Mouse (Mus musculus): Measurements from ENCODE around the gene A4galt. TPM values are rescaled to one million over a fixed set of nuclear protein-coding genes. Genes with fewer than 3 reads are reported as not detected.

A4galt gene
- total RNA-seq, 1 experiment, result 22.7 TPM

DNA sequence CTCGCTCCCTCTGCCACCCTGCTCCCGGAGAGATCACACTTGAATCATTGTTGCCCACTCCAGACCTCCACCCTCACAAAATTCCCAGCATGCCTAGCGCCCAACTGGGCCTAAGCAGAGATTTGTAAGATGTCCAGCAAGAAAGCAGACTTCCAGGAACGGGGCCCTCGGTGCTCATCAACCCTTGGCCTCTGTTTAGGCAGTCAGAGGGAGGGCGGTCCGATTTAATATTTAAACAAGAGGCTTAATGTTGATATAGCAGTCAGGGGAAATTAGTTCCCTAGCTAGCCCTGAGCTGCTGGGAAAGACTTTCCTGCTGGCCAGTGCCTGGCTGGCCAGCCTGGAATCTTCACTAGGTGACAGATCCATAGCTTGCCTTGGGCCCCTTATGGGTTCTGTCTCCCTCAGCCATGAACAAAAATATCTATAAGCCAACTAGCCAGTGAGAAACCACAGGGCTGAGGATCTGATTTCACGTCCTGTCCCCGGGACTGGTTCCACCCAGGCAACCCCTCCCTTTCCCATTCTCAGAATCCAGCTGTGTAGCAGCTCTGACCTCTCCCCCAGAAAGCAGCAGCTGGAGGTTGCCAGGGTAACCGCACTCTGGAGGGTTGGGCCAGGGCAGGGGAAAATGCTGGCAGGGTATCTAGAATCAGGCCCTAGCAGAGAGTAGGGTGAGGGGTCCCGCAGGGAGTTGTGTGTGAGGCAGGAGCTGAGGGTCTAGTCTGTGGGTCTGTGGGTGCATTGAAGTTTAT is 28.2 kb downstream of the A4galt start:
- H3K4me3 ChIP-seq (ENCODE audit: insufficient read depth in 1 of 2, low read depth in 1 of 2, low read length in 2 of 2, poor library complexity in 1 of 2, severe bottlenecking in 1 of 2), result no peak overlapping the region
- H3K9ac ChIP-seq (ENCODE audit: insufficient read depth, low read depth, low read length, poor library complexity, severe bottlenecking), result no peak overlapping the region
- no peak overlapping the region for H3K27ac ChIP-seq (ENCODE audit: insufficient read depth, low read depth, low read length, poor library complexity, severe bottlenecking)
- H3K4me1 ChIP-seq (ENCODE audit: control insufficient read depth in 2 of 2, insufficient read depth in 2 of 2, low read length in 2 of 2, poor library complexity in 1 of 2), result peaks cover 0 to 15% of the 10 kb centered on the region in 2 experiments; a peak in 2 of 4 replicates
- no peak for DNase-seq (ENCODE audit: low read depth, low spot score)
- TF ChIP-seq HCFC1 (IDR thresholded peaks at IDR 0.05; ENCODE audit: borderline replicate concordance, insufficient read depth, low read length), result no peak
- no peak for TF ChIP-seq MAFK (IDR thresholded peaks at IDR 0.05; ENCODE audit: insufficient read depth, low read depth, low read length)
- TF ChIP-seq ZC3H11A (IDR thresholded peaks at IDR 0.05; ENCODE audit: borderline replicate concordance, low read depth, low read length), result no peak
- no peak for TF ChIP-seq ZNF384 (IDR thresholded peaks at IDR 0.05; ENCODE audit: low read depth, low read length)
- no peak for TF ChIP-seq CHD2 (IDR thresholded peaks at IDR 0.05; ENCODE audit: low read depth, low read length)
- in situ Hi-C loops (cut with MboI; ENCODE audit: low sequenced_read_pairs in 2 of 2, unreplicated experiment in 2 of 2), result no loop called here
- peaks cover 13% of the 10 kb centered on the region for H3K36me3 ChIP-seq (ENCODE audit: control insufficient read depth, insufficient read depth, low read length, poor library complexity, severe bottlenecking)
- H3K9me3 ChIP-seq (ENCODE audit: control insufficient read depth, insufficient read depth, low read depth, low read length), result no peaks in the 10 kb centered on the region

DNA sequence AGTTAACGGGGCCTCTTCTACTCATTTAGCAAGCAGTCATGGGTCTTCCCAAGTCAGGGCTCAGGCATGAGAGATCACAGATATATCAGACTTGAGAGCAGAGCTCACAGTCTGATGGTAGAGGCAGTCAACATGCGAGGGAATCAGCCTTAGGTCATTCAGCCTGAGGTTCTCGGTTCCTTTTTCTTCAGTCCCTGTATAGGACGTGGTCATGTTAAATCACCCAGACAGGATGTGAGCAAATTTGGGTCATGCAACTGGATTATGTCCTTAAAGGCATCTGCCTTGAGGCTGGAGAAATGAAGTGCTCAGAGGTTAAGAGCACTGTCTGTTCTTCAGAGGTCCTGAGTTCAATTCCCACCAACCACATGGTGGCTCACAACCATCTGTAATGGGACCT is 29.9 kb downstream of the A4galt start:
- in situ Hi-C loops (cut with MboI; ENCODE audit: low sequenced_read_pairs in 2 of 2, unreplicated experiment in 2 of 2), result no loop called here
- no peak for TF ChIP-seq ZNF384 (IDR thresholded peaks at IDR 0.05; ENCODE audit: low read depth, low read length)
- no peak for TF ChIP-seq ZC3H11A (IDR thresholded peaks at IDR 0.05; ENCODE audit: borderline replicate concordance, low read depth, low read length)
- no peak for TF ChIP-seq CHD2 (IDR thresholded peaks at IDR 0.05; ENCODE audit: low read depth, low read length)
- TF ChIP-seq MAFK (IDR thresholded peaks at IDR 0.05; ENCODE audit: insufficient read depth, low read depth, low read length), result no peak
- no peak for TF ChIP-seq HCFC1 (IDR thresholded peaks at IDR 0.05; ENCODE audit: borderline replicate concordance, insufficient read depth, low read length)
- no peaks in the 10 kb centered on the region for H3K9me3 ChIP-seq (ENCODE audit: control insufficient read depth, insufficient read depth, low read depth, low read length)

DNA sequence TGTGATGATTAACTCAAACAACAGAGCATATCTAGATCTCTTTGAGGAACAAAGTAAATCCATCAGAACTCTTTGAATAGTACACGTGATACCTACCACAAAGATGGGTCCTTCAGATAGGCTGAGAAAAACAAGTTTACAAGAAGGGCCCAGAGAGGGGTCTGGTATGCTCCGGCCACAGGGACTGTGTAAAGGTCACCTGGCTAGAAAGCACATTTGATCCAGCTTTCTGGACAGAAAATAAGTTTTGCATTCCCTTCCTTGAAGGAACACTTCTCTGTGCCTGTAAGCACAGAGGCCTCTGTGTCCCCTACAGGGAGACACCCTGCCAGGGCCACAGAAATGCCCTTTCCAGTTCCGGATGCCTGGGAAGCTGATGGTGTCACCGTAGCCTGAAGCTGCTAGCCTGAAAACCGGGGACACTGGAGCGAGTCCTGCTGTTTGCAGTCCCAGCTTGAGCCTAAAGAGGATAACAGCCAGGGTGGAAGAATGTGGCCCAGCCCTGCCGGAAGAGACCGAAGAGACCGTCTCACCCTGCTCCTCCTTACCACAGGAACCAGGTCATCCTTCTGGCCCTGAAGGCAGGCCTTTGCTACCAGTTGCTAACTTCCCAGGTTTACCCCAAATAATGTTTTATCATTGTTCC is 31.1 kb downstream of the A4galt start:
- Histone ChIP-seq H3K9ac (ENCODE audit: insufficient read depth, low read depth, low read length, poor library complexity, severe bottlenecking) (no peak overlapping the region), H3K27ac (ENCODE audit: insufficient read depth, low read depth, low read length, poor library complexity, severe bottlenecking) (no peak overlapping the region), H3K4me1 (ENCODE audit: control insufficient read depth in 2 of 2, insufficient read depth in 2 of 2, low read length in 2 of 2, poor library complexity in 1 of 2) (peaks cover 0 to 15% of the 10 kb centered on the region in 2 experiments; a peak in 2 of 4 replicates), H3K4me3 (ENCODE audit: insufficient read depth in 1 of 2, low read depth in 1 of 2, low read length in 2 of 2, poor library complexity in 1 of 2, severe bottlenecking in 1 of 2) (no peak overlapping the region), H3K36me3 (ENCODE audit: control insufficient read depth, insufficient read depth, low read length, poor library complexity, severe bottlenecking) (no peaks in the 10 kb centered on the region; the same call in 1 of the 2 replicates), H3K9me3 (ENCODE audit: control insufficient read depth, insufficient read depth, low read depth, low read length) (no peaks in the 10 kb centered on the region)
- no peak for DNase-seq (ENCODE audit: low read depth, low spot score)
- in situ Hi-C loops (cut with MboI; ENCODE audit: low sequenced_read_pairs in 2 of 2, unreplicated experiment in 2 of 2), result no loop called here
- no peak for TF ChIP-seq ZNF384 (IDR thresholded peaks at IDR 0.05; ENCODE audit: low read depth, low read length)
- no peak for TF ChIP-seq ZC3H11A (IDR thresholded peaks at IDR 0.05; ENCODE audit: borderline replicate concordance, low read depth, low read length)
- TF ChIP-seq MAFK (IDR thresholded peaks at IDR 0.05; ENCODE audit: insufficient read depth, low read depth, low read length), result no peak
- no peak for TF ChIP-seq HCFC1 (IDR thresholded peaks at IDR 0.05; ENCODE audit: borderline replicate concordance, insufficient read depth, low read length)
- TF ChIP-seq CHD2 (IDR thresholded peaks at IDR 0.05; ENCODE audit: low read depth, low read length), result no peak

More for the DNA sequence above, 29.9 kb downstream of the A4galt start:
- H3K4me1 ChIP-seq (ENCODE audit: control insufficient read depth in 2 of 2, insufficient read depth in 2 of 2, low read length in 2 of 2, poor library complexity in 1 of 2), result peaks cover 0 to 15% of the 10 kb centered on the region in 2 experiments; a peak in 2 of 4 replicates
- H3K27ac ChIP-seq (ENCODE audit: insufficient read depth, low read depth, low read length, poor library complexity, severe bottlenecking), result no peak overlapping the region
- H3K9ac ChIP-seq (ENCODE audit: insufficient read depth, low read depth, low read length, poor library complexity, severe bottlenecking), result no peak overlapping the region
- H3K4me3 ChIP-seq (ENCODE audit: insufficient read depth in 1 of 2, low read depth in 1 of 2, low read length in 2 of 2, poor library complexity in 1 of 2, severe bottlenecking in 1 of 2), result no peak overlapping the region
- no peaks in the 10 kb centered on the region; the same call in none of the 2 replicates for H3K36me3 ChIP-seq (ENCODE audit: control insufficient read depth, insufficient read depth, low read length, poor library complexity, severe bottlenecking)
- DNase-seq (ENCODE audit: low read depth, low spot score), result no peak

DNA sequence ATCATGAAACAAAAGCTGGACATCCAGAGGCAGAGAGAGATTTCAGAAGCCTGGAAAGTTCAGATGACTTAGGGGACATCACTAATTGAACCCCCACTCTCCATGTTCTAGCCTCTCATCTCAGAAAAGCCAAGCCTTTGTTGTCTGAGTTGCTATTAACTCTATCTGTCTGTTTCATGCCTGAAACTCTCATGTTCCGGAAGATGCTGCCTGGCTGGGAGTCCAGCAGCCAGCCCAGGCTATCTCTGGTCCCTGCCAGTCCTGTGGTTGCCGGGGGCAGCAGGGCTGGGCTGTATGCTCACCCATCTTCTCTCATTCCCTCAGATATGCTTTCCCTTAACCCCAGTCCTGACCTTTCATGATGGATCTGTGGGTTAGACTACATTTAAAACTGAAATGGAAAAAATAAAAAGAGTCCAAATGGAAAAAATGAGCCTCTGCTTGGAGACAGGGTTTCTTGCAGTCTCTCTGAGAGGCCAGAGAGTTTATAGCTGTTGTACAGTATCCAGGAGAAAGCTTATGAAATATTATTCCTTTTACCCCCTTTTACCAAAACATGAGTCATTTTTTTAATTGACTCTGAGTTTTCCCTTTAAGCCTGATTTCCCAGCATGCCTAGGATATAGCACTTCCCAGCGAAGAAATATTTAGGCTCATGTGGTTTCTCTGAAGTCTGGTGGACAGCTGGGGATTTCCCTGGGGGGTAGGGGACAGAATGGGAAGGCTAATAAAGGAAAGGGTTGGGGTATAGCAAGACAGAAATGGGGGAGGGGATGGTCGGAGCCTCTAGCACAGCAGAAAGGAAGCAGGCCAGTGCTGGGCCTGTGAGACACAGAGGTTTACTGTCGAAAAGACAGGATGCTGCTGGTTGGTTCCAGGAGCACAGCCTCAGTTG is 36.0 kb downstream of the A4galt start:
- no peak overlapping the region for H3K9ac ChIP-seq (ENCODE audit: insufficient read depth, low read depth, low read length, poor library complexity, severe bottlenecking)
- H3K36me3 ChIP-seq (ENCODE audit: control insufficient read depth, insufficient read depth, low read length, poor library complexity, severe bottlenecking), result no peaks in the 10 kb centered on the region
- no peak for DNase-seq (ENCODE audit: low read depth, low spot score)
- TF ChIP-seq ZNF384 (IDR thresholded peaks at IDR 0.05; ENCODE audit: low read depth, low read length) (no peak), ZC3H11A (IDR thresholded peaks at IDR 0.05; ENCODE audit: borderline replicate concordance, low read depth, low read length) (no peak), CHD2 (IDR thresholded peaks at IDR 0.05; ENCODE audit: low read depth, low read length) (no peak), HCFC1 (IDR thresholded peaks at IDR 0.05; ENCODE audit: borderline replicate concordance, insufficient read depth, low read length) (no peak), MAFK (IDR thresholded peaks at IDR 0.05; ENCODE audit: insufficient read depth, low read depth, low read length) (no peak)
- H3K27ac ChIP-seq (ENCODE audit: insufficient read depth, low read depth, low read length, poor library complexity, severe bottlenecking), result no peak overlapping the region
- in situ Hi-C loops (cut with MboI; ENCODE audit: low sequenced_read_pairs in 2 of 2, unreplicated experiment in 2 of 2), result no loop called here
- H3K4me1 ChIP-seq (ENCODE audit: control insufficient read depth in 2 of 2, insufficient read depth in 2 of 2, low read length in 2 of 2, poor library complexity in 1 of 2), result no peaks in the 10 kb centered on the region
- no peak overlapping the region for H3K4me3 ChIP-seq (ENCODE audit: insufficient read depth in 1 of 2, low read depth in 1 of 2, low read length in 2 of 2, poor library complexity in 1 of 2, severe bottlenecking in 1 of 2)
- H3K9me3 ChIP-seq (ENCODE audit: control insufficient read depth, insufficient read depth, low read depth, low read length), result no peaks in the 10 kb centered on the region

Measured in ES-E14 (cell line).